Mouse (Mus musculus): ENCODE measurements around the gene Itgb6.

DNA sequence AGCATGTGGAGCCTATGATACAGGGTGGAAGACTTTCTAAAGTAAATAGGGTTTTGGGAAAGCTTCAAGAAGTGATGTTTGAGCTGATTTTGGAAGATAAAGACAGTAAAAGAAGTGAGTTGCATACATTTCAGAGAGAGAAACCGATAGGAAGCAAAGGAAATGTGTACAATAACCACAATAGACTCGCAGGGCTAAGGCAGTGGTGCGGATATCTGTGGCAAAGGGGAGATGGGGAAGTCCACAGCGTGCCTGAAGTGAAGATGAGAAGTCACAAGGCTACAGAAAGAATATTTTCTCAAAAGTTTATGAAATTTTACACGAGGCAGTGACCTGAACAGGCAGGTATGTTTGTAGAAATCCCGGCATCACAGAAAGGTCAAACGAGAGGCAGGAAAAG, 100.3 kb downstream of the Itgb6 start:
- TF ChIP-seq GATA1 (IDR thresholded peaks at IDR 0.05; ENCODE audit: borderline replicate concordance, low read length) (no peak), FLI1 (IDR thresholded peaks at IDR 0.05; ENCODE audit: low read length) (no peak)

All from megakaryocyte, embryonic 14.5 days (primary cell).